Mouse (Mus musculus) thymus, postnatal 0 days (tissue): ENCODE data around the gene Capzb. TPM values are rescaled to one million over a fixed set of nuclear protein-coding genes. Genes with fewer than 3 reads are reported as not detected.

Experiments
- DNase-seq: peaks from one replicate; pipeline ENCODE4 v3.0.0-alpha.2; 2015; ENCODE audit warnings: low spot score
- polyA plus RNA-seq: library from polyadenylated mRNA; unstranded; fragments of >200 nt; fragmentation: Nextera tagmentation; extraction: Ambion mirVana; gene quantifications from 2 replicates; pipeline ENCODE4 v1.2.1, GENCODE M21; 2015

Gene Capzb
- polyA plus RNA-seq, 1 experiment from 2014 or later: 415 TPM

DNA sequence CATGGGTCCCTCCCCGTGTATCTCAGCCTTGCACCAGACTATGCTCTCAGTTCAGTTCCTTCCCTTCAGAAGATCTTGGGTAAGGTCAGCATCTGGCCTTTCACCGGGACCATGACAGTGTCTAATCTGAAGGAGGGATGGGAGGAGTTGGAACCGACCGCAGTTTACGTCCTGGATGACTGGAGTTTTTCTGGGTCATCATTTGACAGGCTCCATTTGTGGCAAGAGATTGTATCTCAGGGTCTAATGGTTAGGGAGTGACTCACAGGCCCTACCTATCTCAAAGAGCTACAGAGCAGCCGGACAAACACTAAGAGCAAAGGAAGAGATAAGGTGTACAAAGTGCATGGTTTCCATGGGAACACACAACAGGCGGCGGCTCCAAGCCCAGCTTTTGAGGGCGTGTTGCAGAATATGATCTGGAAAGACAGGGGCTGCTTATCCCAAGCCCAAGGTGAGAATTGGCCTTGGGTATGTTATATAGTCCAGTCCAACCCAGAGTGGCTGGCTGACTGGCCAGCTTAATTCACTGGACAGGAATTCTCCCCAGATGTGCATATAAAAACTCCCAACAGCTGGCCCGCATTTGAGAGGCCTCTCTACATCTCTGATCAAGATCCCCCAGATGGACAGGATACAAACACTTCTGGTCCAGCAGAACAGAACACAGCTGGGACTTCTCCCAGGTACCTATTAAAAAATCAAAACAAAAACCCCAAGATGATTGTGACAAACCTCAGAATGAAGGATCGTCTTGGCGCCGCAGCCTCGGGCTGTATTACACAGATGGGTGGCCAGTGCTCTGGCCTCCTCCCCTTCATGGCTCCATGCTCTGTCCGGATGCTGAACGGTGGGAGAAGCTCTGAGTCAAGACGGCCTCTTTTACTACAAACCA lies 12.7 kb upstream of the Capzb start:
- no peak for DNase-seq

DNA sequence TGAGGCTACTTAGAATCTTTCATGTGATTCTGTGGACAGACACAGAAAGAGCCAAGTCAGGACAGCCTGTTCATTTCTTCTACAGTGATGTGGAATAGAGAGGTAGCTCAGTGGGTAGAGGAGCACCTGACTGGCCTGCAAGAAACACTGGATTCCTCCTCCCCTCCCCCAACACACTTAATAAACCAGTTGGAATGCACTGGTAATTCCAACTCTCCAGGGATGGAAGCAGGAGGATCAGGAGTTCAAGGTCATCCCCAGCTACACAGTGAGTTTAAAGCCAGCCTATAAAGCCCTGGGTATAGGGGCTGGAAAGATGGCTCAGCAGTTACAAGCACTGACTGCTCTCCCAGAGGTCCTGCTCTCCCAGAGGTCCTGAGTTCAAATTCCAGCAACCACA lies 10.2 kb upstream of the Capzb start:
- DNase-seq: no peak

DNA sequence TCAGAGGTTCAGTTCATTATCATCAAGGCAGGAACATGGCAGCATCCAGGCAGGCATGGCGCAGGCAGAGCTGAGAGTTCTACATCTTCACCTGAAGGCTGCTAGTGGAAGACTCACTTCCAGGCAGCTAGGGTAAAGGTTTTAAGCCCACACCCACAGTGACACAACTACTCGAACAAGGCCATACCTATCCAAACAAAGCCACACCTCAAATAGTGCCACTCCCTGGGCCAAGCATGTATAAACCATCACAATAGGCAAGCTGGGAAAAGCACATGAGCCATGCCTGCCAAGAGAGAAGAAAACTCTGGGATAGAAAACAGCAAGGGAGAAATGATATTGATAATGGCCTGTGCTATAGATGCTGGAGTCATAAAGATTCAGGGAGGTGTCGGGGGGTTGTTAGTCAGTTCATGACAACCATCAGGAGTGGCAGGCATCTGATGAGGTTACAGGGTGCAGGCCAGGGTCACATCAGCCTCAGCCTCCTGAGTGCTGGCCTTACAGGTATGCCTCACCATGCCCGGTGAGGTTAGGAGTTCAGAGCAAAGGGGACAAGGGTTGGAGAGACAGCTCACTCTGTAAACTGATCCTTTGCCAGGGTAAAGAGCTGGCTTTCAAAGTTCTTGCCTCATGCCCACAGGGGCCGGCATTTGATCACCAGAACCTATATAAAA lies 6.8 kb upstream of the Capzb start:
- no peak for DNase-seq

DNA sequence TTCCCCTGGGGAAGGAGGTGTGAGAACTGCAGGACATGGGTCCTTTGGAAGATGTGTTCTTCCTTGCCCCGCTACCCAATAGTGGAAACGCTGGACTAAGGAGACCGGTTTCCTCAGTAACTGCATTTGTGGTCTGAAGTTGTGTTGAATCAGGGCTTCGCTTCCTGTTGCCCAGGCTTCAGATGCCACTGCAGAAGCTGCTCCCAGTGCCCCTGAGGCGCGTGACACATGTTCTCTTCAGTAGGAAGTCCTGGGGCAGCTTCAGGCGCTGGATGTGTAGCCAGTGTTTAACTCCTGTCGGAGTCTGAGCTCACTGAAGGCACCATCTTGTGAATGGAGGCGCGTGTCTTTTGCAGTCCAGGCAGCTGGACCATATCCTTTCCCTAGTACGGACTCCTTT lies 4.8 kb upstream of the Capzb start:
- peak; percentile 20 for DNase-seq

DNA sequence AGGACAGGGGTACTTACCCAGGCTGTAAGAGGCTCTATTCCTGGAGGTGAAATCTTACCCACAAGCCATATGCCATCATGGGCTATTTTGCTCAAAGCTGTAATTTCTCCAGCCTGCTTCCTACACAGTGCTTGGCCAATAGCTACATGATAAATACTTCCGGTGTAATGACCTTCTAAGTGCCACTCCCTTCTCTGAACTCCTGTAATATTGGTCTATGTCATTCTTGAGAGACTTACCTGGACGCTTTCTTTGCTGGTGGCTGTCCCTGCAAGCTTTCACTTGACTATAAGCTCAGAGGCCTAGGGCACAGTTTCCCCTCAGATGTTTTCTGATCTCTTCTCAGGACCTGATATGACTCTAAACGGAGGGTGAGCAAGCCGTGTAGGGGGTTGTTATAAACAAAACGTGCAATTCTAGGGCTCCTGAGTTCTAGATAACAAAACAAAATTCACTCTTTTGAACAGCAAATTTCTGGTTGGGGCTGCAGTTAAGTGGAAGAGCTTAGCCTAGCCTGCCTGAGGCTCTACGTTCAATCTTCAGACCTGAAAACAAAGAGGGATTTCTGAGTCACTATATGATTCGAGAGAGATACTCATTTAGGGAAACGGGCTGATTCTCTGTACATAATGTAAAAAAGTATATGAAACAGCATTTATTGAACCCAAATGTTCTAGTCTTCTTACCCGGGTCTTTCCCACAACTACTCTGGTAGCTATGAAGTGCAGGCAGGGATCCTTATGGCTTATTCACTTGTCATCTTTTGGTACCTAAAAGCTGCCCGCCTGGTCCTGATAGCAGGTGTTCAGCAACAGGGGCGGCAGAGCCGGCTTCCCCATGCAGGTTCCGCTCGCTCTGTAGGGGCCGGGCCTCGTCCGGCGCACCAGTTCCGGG lies 847 bp upstream of the Capzb start:
- no peak for DNase-seq

DNA sequence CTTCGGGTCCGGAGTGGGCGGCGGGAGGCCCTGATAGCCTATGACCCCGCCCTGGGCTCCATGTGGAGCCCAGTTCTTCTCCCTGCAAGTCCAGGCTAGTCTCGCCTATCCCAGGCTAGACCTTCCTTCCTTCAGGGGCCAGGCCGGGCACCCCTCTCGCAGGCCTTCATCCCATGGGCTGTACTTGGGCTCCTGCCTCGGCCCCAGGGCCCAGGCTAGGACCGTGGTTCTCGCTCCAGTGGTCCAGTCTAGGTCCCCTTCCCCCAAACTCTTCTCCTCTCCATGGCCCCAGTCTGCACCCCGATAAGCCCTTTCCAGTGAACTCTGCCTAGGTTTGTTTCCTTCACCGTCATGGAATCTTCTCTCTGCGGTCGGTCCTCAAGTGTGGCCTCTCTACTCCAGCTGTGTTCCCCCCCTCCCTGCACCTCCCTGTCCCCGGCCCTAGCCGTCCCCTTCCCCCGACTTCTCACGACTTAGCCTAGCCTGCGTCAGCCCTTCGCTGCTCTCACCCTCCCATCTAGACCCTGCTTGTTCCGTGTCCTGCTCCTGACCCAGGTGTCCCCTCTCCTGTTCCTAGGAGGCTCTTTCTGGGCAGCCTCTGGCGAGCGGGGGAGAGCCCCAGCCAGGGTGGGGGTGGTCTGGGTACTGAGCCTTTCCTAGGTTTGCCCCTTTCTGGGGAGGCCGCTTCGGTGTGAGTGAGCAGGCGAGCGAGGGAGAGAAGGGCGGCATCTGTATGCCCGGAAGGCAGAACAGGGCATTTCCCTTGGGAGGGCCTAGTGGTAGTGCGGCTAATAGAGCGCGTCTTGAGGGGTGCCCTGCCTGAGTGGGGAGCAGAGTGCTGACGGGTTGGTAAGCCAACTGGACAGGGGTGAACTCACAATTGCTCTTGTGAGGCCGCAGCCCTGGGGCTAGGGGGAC lies 736 bp downstream of the Capzb start:
- peak; percentile 43 for DNase-seq

DNA sequence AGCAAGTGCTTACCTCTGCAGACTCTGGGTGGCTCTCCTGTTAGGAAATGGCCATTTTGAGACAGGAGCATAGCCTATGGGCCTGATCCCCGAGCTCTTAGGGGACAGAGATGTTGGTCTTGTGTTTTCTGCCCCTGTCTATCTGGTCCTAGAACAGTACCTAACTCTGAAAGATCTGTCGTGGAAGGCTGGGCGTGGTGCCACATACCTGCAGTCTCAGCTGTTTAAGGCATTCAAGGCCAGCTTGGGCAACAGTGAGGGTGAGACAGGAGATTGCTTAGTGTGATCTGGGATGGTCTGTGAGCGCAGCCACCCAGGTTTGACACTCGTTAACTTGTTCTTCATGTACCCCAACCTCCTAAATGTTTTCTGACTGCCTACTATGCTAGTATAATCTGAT lies 2.4 kb downstream of the Capzb start:
- no peak for DNase-seq

DNA sequence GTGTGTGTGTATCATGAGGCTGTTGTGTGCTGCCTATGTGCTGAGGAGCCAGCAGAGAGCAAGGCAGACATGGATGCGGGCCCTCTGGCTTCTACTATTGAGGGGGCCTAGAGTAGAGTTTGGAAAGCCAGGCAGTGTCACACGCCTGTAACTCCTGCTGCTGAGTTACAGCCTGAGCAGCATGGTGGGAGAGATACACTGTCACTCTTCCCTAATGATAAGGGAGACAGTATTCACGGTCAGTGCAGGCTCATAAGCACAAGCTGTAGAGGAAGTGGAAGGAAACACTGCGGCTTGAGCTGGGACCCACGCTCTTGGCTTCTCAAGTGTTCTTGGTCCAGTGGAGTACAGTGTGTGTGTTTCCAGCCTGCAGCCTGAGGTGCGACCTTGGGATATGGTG lies 3.8 kb downstream of the Capzb start:
- no peak for DNase-seq

DNA sequence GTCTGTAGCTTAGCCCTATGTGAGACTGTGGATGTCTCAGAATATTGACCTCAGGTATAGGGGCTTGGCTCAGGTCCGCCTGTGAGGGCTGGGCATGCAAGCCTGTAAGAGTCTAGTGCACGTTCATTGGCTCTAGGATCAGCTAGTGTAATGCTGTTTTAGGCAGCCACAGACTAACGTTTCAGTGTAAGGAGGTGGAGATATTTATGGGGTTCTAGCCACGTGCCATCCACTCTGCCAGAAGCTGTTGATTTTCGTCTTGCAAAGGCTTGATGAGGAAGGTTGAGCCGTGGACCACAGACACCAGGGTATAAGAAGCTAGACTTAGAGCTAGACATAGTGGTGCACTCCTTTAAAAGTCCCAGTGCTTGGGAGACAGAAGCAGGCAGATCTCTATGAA lies 4.2 kb downstream of the Capzb start:
- DNase-seq: no peak

DNA sequence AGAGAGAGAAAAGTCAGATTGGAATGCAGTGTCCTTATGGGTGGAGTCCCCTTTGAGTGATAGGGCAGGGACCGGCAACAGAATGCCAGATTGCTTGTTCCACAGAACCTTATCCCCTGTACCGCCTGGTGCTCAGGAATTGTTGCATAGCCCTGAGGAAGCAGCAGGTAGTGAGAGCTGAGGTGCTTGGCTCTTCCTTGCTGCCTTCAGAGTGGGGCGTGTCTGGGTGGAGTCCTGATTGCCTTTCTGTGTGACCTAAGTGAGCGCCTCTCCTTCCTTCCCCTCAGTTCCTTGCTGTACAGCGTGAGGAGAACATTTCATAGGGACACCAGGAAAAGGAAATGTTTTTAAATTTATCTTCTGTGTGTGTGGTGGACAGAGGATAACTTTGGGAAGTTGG lies 4.8 kb downstream of the Capzb start:
- no peak for DNase-seq

DNA sequence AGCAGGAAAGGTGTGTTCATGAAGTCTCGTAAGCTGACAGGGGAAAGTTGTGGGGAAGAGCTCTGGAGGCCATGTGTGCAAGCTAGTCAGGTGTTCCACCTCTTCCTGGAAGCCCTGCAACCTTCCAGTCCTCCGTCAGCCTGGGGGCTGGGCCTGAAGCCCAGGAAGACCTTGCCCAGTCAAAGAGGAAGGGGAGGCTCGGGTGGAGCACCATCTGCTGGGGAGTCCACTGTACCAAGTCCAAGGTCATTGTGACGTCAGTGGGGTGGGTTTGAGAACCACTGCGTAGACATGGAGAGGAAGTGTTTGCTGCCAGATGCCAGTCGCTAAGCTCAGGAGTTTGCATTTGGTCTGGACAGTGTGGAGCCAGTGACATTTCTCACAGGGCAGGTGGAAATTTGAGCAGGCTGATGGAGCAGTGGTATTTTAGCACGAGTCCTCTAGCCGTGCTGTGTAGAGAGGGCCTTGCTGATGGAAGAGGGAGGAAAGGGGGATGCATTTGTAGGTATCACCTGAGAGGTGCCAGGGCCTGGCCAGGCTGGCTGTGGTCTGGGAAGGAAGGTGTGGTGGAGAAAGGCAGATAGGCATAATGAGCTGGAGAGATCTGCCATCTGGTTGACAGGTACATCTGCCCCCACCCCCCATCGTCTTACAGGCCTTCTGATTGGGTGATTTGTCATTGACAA lies 5.4 kb downstream of the Capzb start:
- peak; percentile 20 for DNase-seq

DNA sequence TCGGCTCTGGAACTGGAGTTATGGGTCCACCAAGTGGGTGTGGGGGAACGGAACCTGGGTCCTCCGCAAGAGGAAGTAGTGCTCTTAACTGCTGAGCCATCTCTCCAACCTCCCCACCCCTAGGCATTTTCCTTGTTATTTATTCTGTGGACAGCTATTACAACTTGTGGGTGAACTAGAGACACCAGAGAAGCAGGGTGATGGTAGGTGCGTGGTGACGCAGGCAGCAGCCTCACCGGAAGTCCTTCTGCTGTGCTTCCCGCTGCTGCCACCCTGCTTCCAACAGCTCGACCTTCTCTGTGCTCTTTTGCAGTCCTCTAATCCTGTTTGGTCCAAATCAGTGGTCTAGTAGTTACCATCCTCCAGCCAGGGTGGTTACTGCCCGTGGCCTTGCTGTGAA lies 6.4 kb downstream of the Capzb start:
- peak; percentile 34 for DNase-seq

DNA sequence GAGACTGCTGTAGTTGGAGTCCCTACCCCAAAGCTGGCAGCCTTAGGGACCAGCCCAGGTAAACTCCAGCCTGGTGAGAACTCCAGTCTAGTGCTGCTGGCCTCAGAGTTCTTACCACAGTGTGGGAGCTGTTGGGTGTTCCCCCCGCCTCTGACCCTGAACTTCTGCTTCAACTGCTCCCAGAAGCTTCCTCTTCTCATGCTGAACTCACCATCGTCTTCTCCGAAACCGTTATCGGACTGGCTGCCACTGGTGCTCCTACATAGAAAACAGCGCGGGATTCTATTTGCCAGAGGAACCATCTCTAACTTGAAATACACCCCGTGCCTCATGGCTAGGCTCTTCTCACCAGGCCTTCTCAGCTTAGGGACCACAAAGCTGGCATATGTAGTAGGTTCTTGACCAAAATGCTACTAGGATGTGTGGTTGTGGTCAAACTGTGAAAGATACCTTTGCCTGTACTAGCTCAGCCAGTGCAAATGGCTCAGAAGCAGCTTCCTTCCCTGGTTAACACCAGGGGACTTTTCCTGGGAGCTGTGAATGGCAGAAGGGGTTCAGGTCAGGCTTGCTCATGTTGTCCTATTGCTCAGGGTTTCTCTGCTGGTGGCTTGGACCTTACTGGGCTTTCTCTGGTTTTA lies 7.1 kb downstream of the Capzb start:
- DNase-seq: no peak

DNA sequence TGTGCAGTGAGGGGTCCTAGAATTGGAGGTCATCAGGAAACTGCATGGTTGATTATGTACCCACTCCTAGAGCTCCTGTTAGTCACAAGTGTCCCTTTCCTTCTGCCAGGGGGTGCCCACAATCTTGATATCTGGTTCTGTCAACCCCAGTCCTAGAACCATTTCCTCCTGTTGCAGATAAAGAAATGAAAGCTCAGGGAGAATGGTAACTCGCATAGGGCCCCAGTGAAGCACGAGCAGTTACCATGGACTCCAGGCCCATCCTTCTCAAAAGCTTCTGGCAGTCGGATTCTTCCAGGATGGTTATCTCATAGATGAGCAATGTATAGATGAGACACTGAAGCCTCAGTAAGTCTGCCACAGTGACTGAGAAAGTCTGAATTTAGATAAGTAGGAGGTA lies 8.2 kb downstream of the Capzb start:
- no peak for DNase-seq

DNA sequence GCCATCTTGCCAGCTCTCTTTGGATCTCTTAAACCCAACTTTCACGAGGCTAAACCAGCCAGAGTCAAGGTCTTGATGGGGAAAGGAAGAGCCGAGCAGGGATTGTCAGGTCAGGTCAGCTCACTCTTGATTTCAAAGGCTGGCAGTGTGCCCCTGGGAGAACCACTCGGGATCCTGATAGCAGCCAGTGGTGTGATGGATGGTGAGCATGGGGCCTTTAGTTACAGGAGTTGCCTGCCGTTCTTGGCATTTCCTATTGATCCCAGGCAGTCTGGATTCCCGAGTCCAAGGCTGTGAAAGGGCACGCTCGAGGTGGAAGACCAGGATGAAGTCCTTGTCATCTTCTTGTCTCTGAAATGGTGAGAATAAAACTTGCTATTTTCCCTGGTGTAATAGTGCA lies 9.9 kb downstream of the Capzb start:
- DNase-seq: no peak

DNA sequence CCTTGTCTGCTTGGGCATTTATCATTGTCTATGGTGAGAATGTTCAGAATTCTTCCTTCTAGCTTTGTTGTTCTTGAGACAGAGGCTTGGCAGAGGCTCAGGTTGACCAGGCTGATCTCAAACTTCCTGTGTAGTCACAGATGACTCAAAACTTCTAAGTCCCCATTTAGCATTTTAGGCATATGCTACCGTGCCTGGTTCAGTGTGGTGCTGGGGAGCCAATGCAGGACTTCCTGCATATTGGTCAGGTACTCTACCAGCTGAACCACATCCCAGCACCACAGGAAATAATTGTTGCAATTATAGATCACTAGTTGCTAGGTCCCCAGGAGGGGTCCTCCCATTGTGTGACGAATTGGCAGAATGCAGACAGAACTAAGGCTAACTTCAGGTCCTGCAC lies 10.7 kb downstream of the Capzb start:
- DNase-seq: no peak

DNA sequence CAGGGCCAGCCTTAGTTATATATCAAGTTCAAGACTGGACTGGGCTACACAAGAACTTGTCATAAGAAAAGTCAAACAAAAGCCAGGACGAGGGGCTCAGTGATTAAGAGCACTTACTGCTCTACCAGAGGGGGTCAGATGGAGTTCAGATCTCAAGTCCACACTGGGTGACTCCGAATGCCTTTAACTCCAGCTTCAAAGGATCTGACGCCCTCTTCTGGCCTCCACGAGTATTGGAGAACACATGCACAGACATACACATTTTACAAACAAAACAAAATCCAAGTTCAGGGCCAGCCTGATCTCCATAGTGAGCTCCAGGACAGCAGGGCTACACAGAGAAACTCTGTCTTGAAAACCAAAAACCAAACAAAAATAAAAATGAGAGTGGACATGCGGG lies 13.1 kb downstream of the Capzb start:
- peak; percentile 11 for DNase-seq

DNA sequence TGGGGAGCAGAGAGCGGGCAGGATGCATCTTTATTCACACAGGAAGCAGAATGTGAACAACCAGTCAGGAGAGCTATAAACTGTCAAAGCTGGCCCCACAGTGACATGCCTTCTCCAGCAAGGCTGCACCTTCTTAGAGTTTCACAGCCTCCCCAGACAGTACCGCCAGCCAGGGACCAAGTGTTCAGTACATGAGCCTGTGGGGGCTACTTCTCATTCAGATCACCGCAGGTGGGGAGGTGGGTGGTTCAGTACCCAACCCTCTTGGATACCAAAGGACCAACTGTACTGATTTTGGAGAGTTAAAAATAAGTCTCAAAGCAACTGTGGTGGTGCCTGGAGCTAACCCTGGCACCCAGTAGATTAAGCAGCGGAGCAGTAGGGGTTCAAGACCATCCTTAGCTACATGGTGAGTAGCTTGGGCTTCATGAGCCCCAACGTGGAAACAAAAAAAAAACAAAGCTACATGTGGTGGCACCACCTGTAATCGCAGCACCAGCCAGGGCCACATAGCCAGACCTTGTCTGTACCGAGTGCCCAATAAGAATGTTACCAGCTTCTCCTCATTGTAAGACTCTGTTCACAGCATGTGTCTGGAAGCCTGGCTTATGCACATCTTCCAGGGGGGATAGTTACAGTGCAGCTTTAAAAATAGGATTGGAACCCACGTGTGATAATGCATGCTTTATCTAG lies 13.8 kb downstream of the Capzb start:
- no peak for DNase-seq
